Mouse (Mus musculus): ENCODE results near the gene Rnd3. TPM values are rescaled to one million over a fixed set of nuclear protein-coding genes. Genes with fewer than 3 reads are reported as not detected.

Gene Rnd3
- total and polyA plus RNA-seq, 3 experiments, result 0.22 TPM; not detected in 2

DNA sequence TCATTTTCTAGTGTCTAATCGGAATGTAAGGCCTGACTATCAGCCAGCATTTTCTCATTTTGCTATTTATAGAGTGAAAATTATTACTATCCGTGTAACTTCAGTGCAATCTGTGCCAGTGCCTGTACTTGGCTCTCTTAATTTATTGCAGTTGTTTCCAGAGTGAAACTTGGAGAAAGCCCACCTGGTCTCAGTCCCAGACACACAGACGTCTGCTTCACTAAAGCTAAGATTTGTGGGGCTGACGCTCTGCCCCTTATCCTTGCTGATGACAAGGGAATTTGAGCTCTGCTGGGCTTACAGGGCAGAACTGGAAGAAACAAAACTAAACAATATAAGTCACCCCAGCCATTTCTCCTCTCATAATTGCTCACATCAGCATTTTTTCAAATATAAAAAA is 47.7 kb downstream of the Rnd3 start:
- H3K4me1 ChIP-seq (ENCODE audit: insufficient read depth, low read depth, low read length), result no peaks in the 10 kb centered on the region
- ATAC-seq (ENCODE audit: extremely low read depth, insufficient number of reproducible peaks, low FRiP score, poor library complexity, severe bottlenecking) (no peak), DNase-seq (ENCODE audit: low spot score) (no peak)
- no peaks in the 10 kb centered on the region for H3K36me3 ChIP-seq (replicated peaks)
- no peaks in the 10 kb centered on the region for H3K27me3 ChIP-seq (ENCODE audit: insufficient read depth, low read length)
- H3K9me3 ChIP-seq (replicated peaks), result peaks cover 20% of the 10 kb centered on the region
- no peak for TF ChIP-seq GATA1 (IDR thresholded peaks at IDR 0.05; ENCODE audit: borderline replicate concordance, low read length)
- no peak for TF ChIP-seq TAL1 (conservative IDR thresholded peaks at IDR 0.05; ENCODE audit: low read depth, low read length)
- TF ChIP-seq POLR2AphosphoS5 (IDR thresholded peaks at IDR 0.05; ENCODE audit: insufficient replicate concordance, low read depth, low read length), result no peak
- TF ChIP-seq GATA2 (IDR thresholded peaks at IDR 0.05; ENCODE audit: borderline replicate concordance, low read depth, low read length), result no peak
- TF ChIP-seq CTCF (IDR thresholded peaks at IDR 0.05; ENCODE audit: low read depth, low read length), result no peak
- H3K4me3 ChIP-seq (ENCODE audit: low read depth, low read length), result no peak overlapping the region

GRCm38 (mm10) chr2:51099987-51100386 is 48.9 kb downstream of the Rnd3 start:
- H3K4me1 ChIP-seq (ENCODE audit: insufficient read depth, low read depth, low read length), result no peaks in the 10 kb centered on the region
- no peak for TF ChIP-seq GATA2 (IDR thresholded peaks at IDR 0.05; ENCODE audit: borderline replicate concordance, low read depth, low read length)
- TF ChIP-seq POLR2AphosphoS5 (IDR thresholded peaks at IDR 0.05; ENCODE audit: insufficient replicate concordance, low read depth, low read length), result no peak
- no peak for TF ChIP-seq CTCF (IDR thresholded peaks at IDR 0.05; ENCODE audit: low read depth, low read length)
- no peak for TF ChIP-seq GATA1 (IDR thresholded peaks at IDR 0.05; ENCODE audit: borderline replicate concordance, low read length)

DNA sequence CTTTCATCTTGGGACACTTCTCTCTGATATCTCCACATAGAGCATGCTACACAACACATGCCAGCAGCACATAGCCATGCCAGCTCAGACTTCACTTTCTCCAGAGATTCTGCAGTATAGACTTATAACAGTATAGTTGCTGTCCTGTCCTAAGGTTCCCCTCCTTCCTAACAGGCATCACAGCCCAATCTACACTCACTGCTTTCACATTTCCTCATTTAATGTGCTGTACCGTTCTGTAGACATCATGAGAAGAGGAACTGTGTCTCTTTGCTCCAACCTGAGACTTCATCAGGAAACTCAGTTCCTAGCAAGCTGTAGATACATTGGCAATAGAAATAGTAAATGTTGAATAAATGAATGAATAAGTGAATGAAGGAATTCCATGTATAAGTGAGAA is 49.7 kb downstream of the Rnd3 start:
- DNase-seq (ENCODE audit: low spot score) (no peak), ATAC-seq (ENCODE audit: extremely low read depth, insufficient number of reproducible peaks, low FRiP score, poor library complexity, severe bottlenecking) (no peak)
- Histone ChIP-seq H3K4me3 (ENCODE audit: low read depth, low read length) (no peak overlapping the region), H3K4me1 (ENCODE audit: insufficient read depth, low read depth, low read length) (no peaks in the 10 kb centered on the region), H3K9me3 (replicated peaks) (peaks cover 18% of the 10 kb centered on the region), H3K36me3 (replicated peaks) (no peaks in the 10 kb centered on the region), H3K27me3 (ENCODE audit: insufficient read depth, low read length) (no peaks in the 10 kb centered on the region)
- no peak for TF ChIP-seq GATA1 (IDR thresholded peaks at IDR 0.05; ENCODE audit: borderline replicate concordance, low read length)
- TF ChIP-seq TAL1 (conservative IDR thresholded peaks at IDR 0.05; ENCODE audit: low read depth, low read length), result no peak
- TF ChIP-seq POLR2AphosphoS5 (IDR thresholded peaks at IDR 0.05; ENCODE audit: insufficient replicate concordance, low read depth, low read length), result no peak
- TF ChIP-seq CTCF (IDR thresholded peaks at IDR 0.05; ENCODE audit: low read depth, low read length), result no peak
- TF ChIP-seq GATA2 (IDR thresholded peaks at IDR 0.05; ENCODE audit: borderline replicate concordance, low read depth, low read length), result no peak

More at GRCm38 (mm10) chr2:51099987-51100386, 48.9 kb downstream of the Rnd3 start:
- H3K27me3 ChIP-seq (ENCODE audit: insufficient read depth, low read length), result no peaks in the 10 kb centered on the region
- DNase-seq (ENCODE audit: low spot score) (no peak), ATAC-seq (ENCODE audit: extremely low read depth, insufficient number of reproducible peaks, low FRiP score, poor library complexity, severe bottlenecking) (no peak)
- no peaks in the 10 kb centered on the region for H3K36me3 ChIP-seq (replicated peaks)
- peaks cover 23% of the 10 kb centered on the region for H3K9me3 ChIP-seq (replicated peaks)
- no peak overlapping the region for H3K4me3 ChIP-seq (ENCODE audit: low read depth, low read length)

DNA sequence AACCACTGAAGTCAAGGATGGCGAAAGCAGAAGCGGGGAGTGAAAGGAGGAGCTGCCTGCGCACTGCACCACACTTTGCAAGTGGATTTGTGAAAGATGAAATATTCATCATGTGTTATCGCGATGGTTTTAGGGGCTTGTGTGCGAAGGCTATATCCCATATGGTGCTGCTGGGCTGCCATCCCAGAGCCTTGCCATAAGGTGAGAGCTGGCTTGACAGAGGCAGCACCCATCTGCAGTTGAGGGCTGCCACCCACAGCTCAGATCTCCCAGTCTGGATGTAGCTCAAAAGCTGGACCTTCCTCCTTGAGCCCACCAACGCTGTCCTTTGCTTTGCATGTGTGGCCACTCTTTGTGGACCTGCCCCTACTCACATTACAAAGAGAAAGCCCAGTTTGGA is 58.2 kb downstream of the Rnd3 start:
- peaks cover 31% of the 10 kb centered on the region for H3K9me3 ChIP-seq (replicated peaks)
- no peaks in the 10 kb centered on the region for H3K4me1 ChIP-seq (ENCODE audit: insufficient read depth, low read depth, low read length)
- H3K27me3 ChIP-seq (ENCODE audit: insufficient read depth, low read length), result no peaks in the 10 kb centered on the region
- DNase-seq (ENCODE audit: low spot score), result no peak
- TF ChIP-seq GATA1 (IDR thresholded peaks at IDR 0.05; ENCODE audit: borderline replicate concordance, low read length) (no peak), GATA2 (IDR thresholded peaks at IDR 0.05; ENCODE audit: borderline replicate concordance, low read depth, low read length) (no peak), TAL1 (conservative IDR thresholded peaks at IDR 0.05; ENCODE audit: low read depth, low read length) (no peak), CTCF (IDR thresholded peaks at IDR 0.05; ENCODE audit: low read depth, low read length) (no peak), POLR2AphosphoS5 (IDR thresholded peaks at IDR 0.05; ENCODE audit: insufficient replicate concordance, low read depth, low read length) (no peak)
- no peak for ATAC-seq (ENCODE audit: extremely low read depth, insufficient number of reproducible peaks, low FRiP score, poor library complexity, severe bottlenecking)
- H3K4me3 ChIP-seq (ENCODE audit: low read depth, low read length), result no peak overlapping the region
- no peaks in the 10 kb centered on the region for H3K36me3 ChIP-seq (replicated peaks)

GRCm38 (mm10) chr2:51090049-51090448 is 58.9 kb downstream of the Rnd3 start:
- no peaks in the 10 kb centered on the region for H3K27me3 ChIP-seq (ENCODE audit: insufficient read depth, low read length)
- TF ChIP-seq CTCF (IDR thresholded peaks at IDR 0.05; ENCODE audit: low read depth, low read length) (no peak), TAL1 (conservative IDR thresholded peaks at IDR 0.05; ENCODE audit: low read depth, low read length) (no peak), GATA2 (IDR thresholded peaks at IDR 0.05; ENCODE audit: borderline replicate concordance, low read depth, low read length) (no peak), POLR2AphosphoS5 (IDR thresholded peaks at IDR 0.05; ENCODE audit: insufficient replicate concordance, low read depth, low read length) (no peak), GATA1 (IDR thresholded peaks at IDR 0.05; ENCODE audit: borderline replicate concordance, low read length) (no peak)
- no peaks in the 10 kb centered on the region for H3K36me3 ChIP-seq (replicated peaks)
- H3K4me3 ChIP-seq (ENCODE audit: low read depth, low read length), result no peak overlapping the region
- ATAC-seq (ENCODE audit: extremely low read depth, insufficient number of reproducible peaks, low FRiP score, poor library complexity, severe bottlenecking), result no peak
- no peaks in the 10 kb centered on the region for H3K4me1 ChIP-seq (ENCODE audit: insufficient read depth, low read depth, low read length)
- H3K9me3 ChIP-seq (replicated peaks), result peaks cover 28% of the 10 kb centered on the region
- no peak for DNase-seq (ENCODE audit: low spot score)

- ATAC-seq (ENCODE audit: extremely low read depth, insufficient number of reproducible peaks, low FRiP score, poor library complexity, severe bottlenecking), result no peak
- no peak for DNase-seq (ENCODE audit: low spot score)
- Histone ChIP-seq H3K9me3 (replicated peaks) (peaks cover 33% of the 10 kb centered on the region), H3K4me3 (ENCODE audit: low read depth, low read length) (no peak overlapping the region), H3K27me3 (ENCODE audit: insufficient read depth, low read length) (no peaks in the 10 kb centered on the region), H3K4me1 (ENCODE audit: insufficient read depth, low read depth, low read length) (no peaks in the 10 kb centered on the region), H3K36me3 (replicated peaks) (no peaks in the 10 kb centered on the region)
- TF ChIP-seq GATA2 (IDR thresholded peaks at IDR 0.05; ENCODE audit: borderline replicate concordance, low read depth, low read length) (no peak), TAL1 (conservative IDR thresholded peaks at IDR 0.05; ENCODE audit: low read depth, low read length) (no peak), CTCF (IDR thresholded peaks at IDR 0.05; ENCODE audit: low read depth, low read length) (no peak), GATA1 (IDR thresholded peaks at IDR 0.05; ENCODE audit: borderline replicate concordance, low read length) (no peak), POLR2AphosphoS5 (IDR thresholded peaks at IDR 0.05; ENCODE audit: insufficient replicate concordance, low read depth, low read length) (no peak)
These were observed 59.9 kb downstream of the Rnd3 start for GRCm38 (mm10) chr2:51088843-51089573.
